Mouse (Mus musculus): Measurements from ENCODE around the gene Gon4l.
"Not testable (repeated sequence)": the region's sequence is repeated elsewhere in the genome, so short reads cannot be mapped to it uniquely, and the experiment has no call there.

Gene Gon4l

GRCm38 (mm10) chr3:88834951-88835491, at the start of gene Gon4l:
Gene Gon4l (plus strand): TSS chr3:88835231.
- peak; percentile 26 for DNase-seq

GRCm38 (mm10) chr3:88786323-88786722, 48.7 kb upstream of the Gon4l start:
- not testable (repeated sequence) for DNase-seq

- DNase-seq: not testable (repeated sequence)
Measured at GRCm38 (mm10) chr3:88786805-88787204, 48.2 kb upstream of the Gon4l start.

- not testable (repeated sequence) for DNase-seq
Measured at GRCm38 (mm10) chr3:88788033-88788432, 47.0 kb upstream of the Gon4l start.

- not testable (repeated sequence) for DNase-seq
Measured at GRCm38 (mm10) chr3:88797507-88797906, 37.5 kb upstream of the Gon4l start.

GRCm38 (mm10) chr3:88803910-88804540, 31.0 kb upstream of the Gon4l start:
- no peak for DNase-seq

GRCm38 (mm10) chr3:88825710-88826109, 9.3 kb upstream of the Gon4l start:
- DNase-seq: no peak

- no peak for DNase-seq
Measured at GRCm38 (mm10) chr3:88827231-88827630, 7.8 kb upstream of the Gon4l start.

- DNase-seq: peak; percentile 58
Measured at GRCm38 (mm10) chr3:88831177-88832121, 3.6 kb upstream of the Gon4l start.

- DNase-seq: peak; percentile 48
Measured at GRCm38 (mm10) chr3:88832388-88832787, 2.6 kb upstream of the Gon4l start.

GRCm38 (mm10) chr3:88849172-88849571, 14.1 kb downstream of the Gon4l start:
- no peak for DNase-seq

GRCm38 (mm10) chr3:88855837-88856236, 20.8 kb downstream of the Gon4l start:
- DNase-seq: no peak

- no peak for DNase-seq
Measured at GRCm38 (mm10) chr3:88862129-88862528, 27.1 kb downstream of the Gon4l start.

GRCm38 (mm10) chr3:88866735-88867134, 31.7 kb downstream of the Gon4l start:
- not testable (repeated sequence) for DNase-seq

GRCm38 (mm10) chr3:88867177-88867576, 32.1 kb downstream of the Gon4l start:
- not testable (repeated sequence) for DNase-seq

GRCm38 (mm10) chr3:88868449-88868848, 33.4 kb downstream of the Gon4l start:
- not testable (repeated sequence) for DNase-seq

- DNase-seq: not testable (repeated sequence)
Measured at GRCm38 (mm10) chr3:88882536-88882935, 47.5 kb downstream of the Gon4l start.

GRCm38 (mm10) chr3:88893011-88893410, 58.0 kb downstream of the Gon4l start:
- DNase-seq: not testable (repeated sequence)

GRCm38 (mm10) chr3:88904803-88905202, 69.8 kb downstream of the Gon4l start:
- no peak for DNase-seq

- DNase-seq: no peak
Measured at GRCm38 (mm10) chr3:88905209-88905608, 70.2 kb downstream of the Gon4l start.

- DNase-seq: no peak
Measured at GRCm38 (mm10) chr3:88905741-88906140, 70.7 kb downstream of the Gon4l start.

- no peak for DNase-seq
Measured at GRCm38 (mm10) chr3:88906393-88907159, 71.5 kb downstream of the Gon4l start.

- DNase-seq: no peak
Measured at GRCm38 (mm10) chr3:88912585-88912984, 77.6 kb downstream of the Gon4l start.

Data from kidney, postnatal 10 days (tissue).